Mouse (Mus musculus) erythroblast, adult 5-6 weeks (primary cell): ENCODE data around the gene Rtn2. TPM values are rescaled to one million over a fixed set of nuclear protein-coding genes. Genes with fewer than 3 reads are reported as not detected.

Source experiments
- ATAC-seq: replicated peaks from 2 replicates; pipeline ENCODE4 v1.8.0; 2016; ENCODE audit warnings: moderate number of reproducible peaks, mild to moderate bottlenecking, moderate TSS enrichment, inconsistent platforms; ENCODE audit not compliant: poor library complexity, low FRiP score, severe bottlenecking
- total RNA-seq, 2 experiments: library from RNA; stranded (forward) in 1 of 2; stranded (reverse) in 1 of 2; fragments of 150-400 nt in 1 of 2; fragments of 200-764, 138-1000 nt in 1 of 2; gene quantifications; 2 replicates each; pipeline versions ENCODE4 v1.2.3 to v1.2.4; 2015 to 2017; ENCODE audit warnings: low replicate concordance in 2 of 2

Rtn2 gene
- total RNA-seq (2015; ENCODE audit: low replicate concordance) (not detected in 2 replicates), total RNA-seq (2017; ENCODE audit: low replicate concordance) (not detected in 2 replicates)

GRCm38 (mm10) chr7:19282385-19282784 is at the start of gene Rtn2:
TSS of gene Rtn2 (plus strand) at chr7:19282624.
- ATAC-seq: peak; percentile 90

- no peak for ATAC-seq
These were observed 47.8 kb upstream of the Rtn2 start for GRCm38 (mm10) chr7:19234652-19235051.

GRCm38 (mm10) chr7:19235092-19235671 is 47.2 kb upstream of the Rtn2 start:
- no peak for ATAC-seq

- ATAC-seq: no peak
These were observed 46.0 kb upstream of the Rtn2 start for GRCm38 (mm10) chr7:19236411-19236810.

- no peak for ATAC-seq
These were observed 44.1 kb upstream of the Rtn2 start for GRCm38 (mm10) chr7:19238344-19238743.

- ATAC-seq: peak; percentile 90
These were observed 43.0 kb upstream of the Rtn2 start for GRCm38 (mm10) chr7:19239423-19239822.

GRCm38 (mm10) chr7:19239986-19240385 is 42.4 kb upstream of the Rtn2 start:
- peak; percentile 41; the same call in 1 of the 2 replicates for ATAC-seq

- ATAC-seq: no peak
These were observed 41.4 kb upstream of the Rtn2 start for GRCm38 (mm10) chr7:19240905-19241463.

GRCm38 (mm10) chr7:19242005-19242404 is 40.4 kb upstream of the Rtn2 start:
- ATAC-seq: no peak

- ATAC-seq: no peak
These were observed 38.6 kb upstream of the Rtn2 start for GRCm38 (mm10) chr7:19243858-19244257.

GRCm38 (mm10) chr7:19245083-19245482 is 37.3 kb upstream of the Rtn2 start:
- no peak for ATAC-seq

GRCm38 (mm10) chr7:19246855-19247254 is 35.6 kb upstream of the Rtn2 start:
- peak; percentile 68 for ATAC-seq

GRCm38 (mm10) chr7:19247511-19247910 is 34.9 kb upstream of the Rtn2 start:
- ATAC-seq: no peak

- ATAC-seq: no peak
These were observed 30.3 kb upstream of the Rtn2 start for GRCm38 (mm10) chr7:19252078-19252477.

GRCm38 (mm10) chr7:19253437-19253836 is 29.0 kb upstream of the Rtn2 start:
- no peak for ATAC-seq

- ATAC-seq: no peak
These were observed 27.0 kb upstream of the Rtn2 start for GRCm38 (mm10) chr7:19255395-19255794.

GRCm38 (mm10) chr7:19256567-19256966 is 25.9 kb upstream of the Rtn2 start:
- no peak for ATAC-seq

GRCm38 (mm10) chr7:19257390-19258022 is 24.9 kb upstream of the Rtn2 start:
- ATAC-seq: peak; percentile 98

- ATAC-seq: no peak
These were observed 24.1 kb upstream of the Rtn2 start for GRCm38 (mm10) chr7:19258336-19258735.

- peak; percentile 68 for ATAC-seq
These were observed 17.3 kb upstream of the Rtn2 start for GRCm38 (mm10) chr7:19265147-19265546.
